Mouse (Mus musculus) hindbrain, embryonic 14.5 days (tissue): ENCODE measurements around the gene Ttc33. TPM values are rescaled to one million over a fixed set of nuclear protein-coding genes. Genes with fewer than 3 reads are reported as not detected.

ENCODE experiments used
- ATAC-seq: fragments of 200-750 bp; cut with Nextera tagmentation; 2 replicates; pipeline ENCODE4 v1.8.0; 2017; ENCODE audit warnings: moderate number of reproducible peaks, mild to moderate bottlenecking, moderate TSS enrichment, moderate library complexity; ENCODE audit not compliant: low FRiP score
- DNase-seq: peaks from one replicate; pipeline ENCODE4 v3.0.0-alpha.2; 2015; ENCODE audit warnings: low spot score
- H3K27ac ChIP-seq: fragments of 300-500 bp; sonication (generic); 2 replicates; pipeline ENCODE4 v1.5.1; 2014; ENCODE audit warnings: mild to moderate bottlenecking, moderate library complexity
- H3K27me3 ChIP-seq: fragments of 300-500 bp; sonication (generic); 2 replicates; pipeline ENCODE4 v1.6.1; 2014; ENCODE audit warnings: mild to moderate bottlenecking, low read length, mixed read lengths; ENCODE audit not compliant: control insufficient read depth, insufficient read depth
- H3K36me3 ChIP-seq: fragments of 300-500 bp; sonication (generic); replicated peaks from 2 replicates; pipeline ENCODE4 v1.6.1; 2014; ENCODE audit not compliant: control insufficient read depth, insufficient read depth
- H3K4me1 ChIP-seq: fragments of 300-500 bp; sonication (generic); replicated peaks from 2 replicates; pipeline ENCODE4 v1.6.1; 2014; ENCODE audit warnings: antibody characterized with exemption, low read length, mixed read lengths; ENCODE audit not compliant: control insufficient read depth, insufficient read depth
- H3K4me2 ChIP-seq: fragments of 300-500 bp; sonication (generic); replicated peaks from 2 replicates; pipeline ENCODE4 v1.6.1; 2014; ENCODE audit warnings: mild to moderate bottlenecking, moderate library complexity
- H3K4me3 ChIP-seq: fragments of 300-500 bp; sonication (generic); replicated peaks from 2 replicates; pipeline ENCODE4 v1.5.1; 2014; ENCODE audit warnings: mild to moderate bottlenecking, low read length
- H3K9ac ChIP-seq: fragments of 300-500 bp; sonication (generic); 2 replicates; pipeline ENCODE4 v1.6.1; 2014
- H3K9me3 ChIP-seq: fragments of 300-500 bp; sonication (generic); 2 replicates; pipeline ENCODE4 v1.6.1; 2016; ENCODE audit warnings: low read length; ENCODE audit not compliant: control insufficient read depth
- WGBS: fragments of 180-500 bp; shearing (Covaris S2); extraction: QIAGEN DNeasy Blood & Tissue Kit; methylation state at CpG from one replicate; pipeline ENCODE4 v1.1.7; 2014; 5-methylcytosine and 5-hydroxymethylcytosine counted together
- polyA plus RNA-seq: library from polyadenylated mRNA; unstranded; fragments of >200 nt; fragmentation: Nextera tagmentation; extraction: Ambion mirVana; gene quantifications from 2 replicates; pipeline ENCODE4 v1.2.1, GENCODE M21; 2014

The Ttc33 gene
- polyA plus RNA-seq, 1 experiment from 2014 or later = 61.0 TPM

DNA sequence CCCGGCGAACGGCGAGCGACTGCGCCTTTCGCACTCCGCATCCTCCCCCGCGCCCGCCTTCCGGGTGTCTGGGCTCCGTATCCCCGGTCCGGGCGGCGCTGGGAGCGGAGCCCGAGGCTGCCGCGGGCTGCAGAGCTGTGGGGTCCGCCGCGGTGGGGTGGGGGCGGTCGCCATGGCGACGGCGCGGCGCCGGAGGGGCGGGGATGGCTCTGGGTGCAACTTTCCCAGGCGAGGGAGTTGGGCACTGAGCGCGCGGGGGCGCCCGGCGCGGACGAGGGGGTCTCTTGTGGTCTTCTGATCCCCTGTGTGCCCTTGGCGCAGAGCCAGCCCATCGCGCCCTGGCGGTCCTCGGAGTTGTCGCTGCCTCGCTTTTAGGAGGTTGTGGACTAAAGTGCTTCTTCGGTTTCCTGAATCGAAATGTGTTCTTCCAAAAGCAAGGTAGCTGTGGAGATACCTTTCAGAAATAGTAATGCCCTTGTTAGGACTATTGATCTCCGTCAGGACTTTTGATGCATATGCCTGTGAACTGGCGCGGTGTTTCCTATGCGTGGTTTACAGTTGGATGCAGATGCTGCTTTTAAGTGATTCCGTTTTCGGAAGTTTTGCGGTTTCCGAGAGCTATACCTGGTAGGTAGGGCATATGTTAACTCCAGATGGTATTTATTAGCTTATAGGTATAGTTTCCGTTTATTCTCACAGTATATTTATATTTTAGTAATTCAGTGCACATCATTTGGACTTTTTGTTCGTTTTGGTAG, 41.1 kb upstream of the Ttc33 start:
- 2% methylated on average over 57 of the region's 61 CpGs for WGBS
- Histone ChIP-seq H3K9me3 (no peaks in the 10 kb centered on the region), H3K4me3 (peak overlapping the region; percentile 84), H3K36me3 (no peaks in the 10 kb centered on the region), H3K27ac (peak overlapping the region; percentile 93), H3K4me1 (peaks cover 16% of the 10 kb centered on the region), H3K9ac (peak overlapping the region; percentile 80), H3K4me2 (peak overlapping the region; percentile 61), H3K27me3 (no peaks in the 10 kb centered on the region)
- peak; percentile 71 for DNase-seq
- peak; percentile 93 for ATAC-seq

DNA sequence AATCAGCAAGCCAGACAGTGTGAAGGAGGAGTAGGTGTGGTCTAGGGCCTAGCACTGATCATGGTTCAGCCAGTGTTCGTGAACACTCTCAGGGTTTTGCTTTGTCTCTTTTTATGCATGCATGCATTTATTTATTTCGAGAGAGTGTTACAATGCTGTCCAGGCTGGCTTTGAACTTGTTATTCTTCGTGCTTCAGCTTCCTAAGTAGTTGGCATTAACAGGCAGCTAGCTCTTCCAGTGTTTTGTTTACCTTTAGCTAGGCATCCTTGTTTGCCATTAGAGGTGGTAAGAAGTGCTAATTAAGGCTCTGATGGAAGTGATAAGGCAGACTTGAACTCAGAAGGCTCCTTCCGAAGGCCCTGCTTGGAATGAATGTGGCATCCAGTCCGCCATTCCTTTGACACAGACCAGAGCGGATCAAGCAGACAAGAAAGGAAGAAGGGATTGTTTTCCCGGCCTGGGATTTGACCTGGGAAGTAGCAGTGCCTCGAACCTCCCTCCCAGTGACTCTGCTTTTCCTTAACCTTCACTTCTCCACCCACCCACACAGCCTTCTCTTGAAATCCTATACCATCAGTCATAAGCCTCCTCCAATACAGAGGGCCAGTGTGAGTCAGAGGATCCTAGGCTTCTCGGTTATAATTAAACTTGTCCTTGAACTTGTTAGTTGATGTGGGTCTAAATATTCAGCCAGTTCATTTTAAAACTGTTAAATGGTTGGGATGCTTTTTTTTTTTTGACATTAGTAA, 40.0 kb upstream of the Ttc33 start:
- H3K9me3 ChIP-seq = no peaks in the 10 kb centered on the region
- no peaks in the 10 kb centered on the region for H3K36me3 ChIP-seq
- peak overlapping the region; percentile 61 for H3K4me2 ChIP-seq
- H3K9ac ChIP-seq = peak overlapping the region; percentile 80
- ATAC-seq (no peak), DNase-seq (no peak)
- no peak overlapping the region for H3K27ac ChIP-seq
- H3K4me1 ChIP-seq = peaks cover 16% of the 10 kb centered on the region
- 46% methylated on average over 9 of the region's 9 CpGs for WGBS
- no peaks in the 10 kb centered on the region for H3K27me3 ChIP-seq
- peak overlapping the region; percentile 84 for H3K4me3 ChIP-seq

DNA sequence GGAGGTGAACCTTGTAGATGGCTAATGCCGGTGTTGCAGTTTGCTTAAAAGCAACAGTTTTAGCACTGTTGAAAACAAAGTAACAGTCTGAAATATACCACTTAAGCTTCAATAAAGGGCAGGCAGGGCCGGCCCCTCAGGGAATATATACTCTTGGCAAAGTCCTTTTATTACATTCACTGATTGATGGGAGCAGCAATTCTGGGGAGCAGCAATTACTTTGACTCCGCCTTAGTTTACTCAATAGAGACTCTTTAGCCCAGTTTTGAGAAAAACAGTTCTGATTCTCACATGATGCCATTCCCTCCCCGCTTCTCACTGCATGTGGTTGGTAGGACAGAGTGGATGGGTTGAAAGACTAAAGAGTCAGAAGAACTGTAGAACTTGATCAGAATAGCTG, 36.1 kb upstream of the Ttc33 start:
- WGBS = 86% methylated on average over 4 of the region's 4 CpGs
- Histone ChIP-seq H3K27me3 (no peaks in the 10 kb centered on the region), H3K4me1 (peaks cover 16% of the 10 kb centered on the region), H3K27ac (no peak overlapping the region), H3K9me3 (no peaks in the 10 kb centered on the region), H3K4me3 (no peak overlapping the region), H3K36me3 (no peaks in the 10 kb centered on the region), H3K9ac (no peak overlapping the region), H3K4me2 (no peak overlapping the region)
- no peak for ATAC-seq
- no peak for DNase-seq

DNA sequence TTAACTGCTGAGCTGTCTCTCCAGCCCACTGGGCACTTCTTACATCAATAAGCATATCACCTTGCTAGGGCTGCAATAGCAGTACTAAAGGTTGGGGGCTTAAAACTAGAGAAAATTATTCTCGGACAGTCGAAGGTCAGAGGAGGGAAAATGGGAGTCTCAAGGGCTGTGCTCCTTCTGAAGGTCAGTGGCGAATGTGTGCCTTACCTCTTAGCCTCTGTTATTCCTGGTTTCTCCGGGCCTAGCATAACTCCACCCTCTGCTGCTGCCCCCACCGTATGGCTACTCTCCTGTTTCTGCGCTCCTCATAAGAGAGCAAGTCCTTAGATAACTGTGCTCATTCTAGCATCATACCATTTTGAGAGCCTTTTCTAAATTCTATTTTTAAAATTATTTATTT, 33.2 kb upstream of the Ttc33 start:
- Histone ChIP-seq H3K4me1 (0 out of 2 replicates have a peak, but pooled peaks cover 4% of the 10 kb centered on the region), H3K9ac (no peak overlapping the region), H3K36me3 (no peaks in the 10 kb centered on the region), H3K9me3 (no peaks in the 10 kb centered on the region), H3K4me3 (no peak overlapping the region), H3K27me3 (no peaks in the 10 kb centered on the region), H3K27ac (no peak overlapping the region), H3K4me2 (no peak overlapping the region)
- DNase-seq = no peak
- no peak for ATAC-seq
- over 99% methylated on average over 6 of the region's 6 CpGs for whole genome bisulfite sequencing

DNA sequence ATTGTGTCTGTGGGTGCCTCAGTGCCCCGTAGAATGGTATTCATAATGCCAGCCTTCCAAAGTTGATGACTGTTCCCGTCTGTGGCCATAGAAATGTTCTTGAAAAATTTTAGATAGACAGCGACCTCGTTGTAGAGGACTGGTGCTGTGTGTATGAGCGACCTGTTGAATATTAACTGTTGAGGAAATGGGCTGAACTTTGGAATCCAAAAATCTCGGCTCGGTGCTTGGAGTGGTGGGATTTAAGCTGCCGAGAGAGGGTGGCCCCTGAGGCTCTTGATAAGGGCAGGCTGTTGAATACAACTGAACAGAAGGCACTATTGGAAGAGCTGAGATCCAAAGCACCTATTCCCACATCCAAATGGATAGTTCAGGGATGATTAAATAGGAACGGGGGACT, 30.7 kb upstream of the Ttc33 start:
- H3K27me3 ChIP-seq = no peaks in the 10 kb centered on the region
- ATAC-seq (no peak), DNase-seq (no peak)
- 0 out of 2 replicates have a peak, but pooled peaks cover 4% of the 10 kb centered on the region for H3K4me1 ChIP-seq
- H3K4me2 ChIP-seq = no peak overlapping the region
- no peak overlapping the region for H3K27ac ChIP-seq
- no peak overlapping the region for H3K4me3 ChIP-seq
- WGBS = 89% methylated on average over 9 of the region's 9 CpGs
- H3K9me3 ChIP-seq = no peaks in the 10 kb centered on the region
- H3K36me3 ChIP-seq = no peaks in the 10 kb centered on the region
- no peak overlapping the region for H3K9ac ChIP-seq

DNA sequence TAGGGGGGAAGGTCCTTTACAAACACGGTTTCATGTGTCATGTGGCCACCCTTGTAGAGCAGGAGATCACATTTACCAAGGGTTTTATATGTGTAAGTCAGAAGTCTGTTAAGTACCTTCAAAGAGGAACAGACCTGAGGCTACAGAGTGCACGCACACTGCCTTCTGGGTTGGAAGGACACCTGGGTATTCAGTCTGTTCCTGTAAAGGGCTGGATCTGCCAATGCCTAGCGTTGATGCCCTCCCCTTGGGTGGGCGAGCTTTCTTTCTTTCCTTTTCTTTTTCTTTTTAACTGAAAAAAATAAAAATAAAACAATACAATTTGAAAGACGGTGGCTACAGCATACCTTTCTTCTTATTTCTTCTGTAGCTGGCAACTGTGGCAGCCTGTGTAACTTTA, 30.2 kb upstream of the Ttc33 start:
- Histone ChIP-seq H3K27me3 (no peaks in the 10 kb centered on the region), H3K4me3 (no peak overlapping the region), H3K4me2 (no peak overlapping the region), H3K9ac (no peak overlapping the region), H3K27ac (no peak overlapping the region), H3K4me1 (0 out of 2 replicates have a peak, but pooled peaks cover 4% of the 10 kb centered on the region), H3K36me3 (no peaks in the 10 kb centered on the region), H3K9me3 (no peaks in the 10 kb centered on the region)
- no peak for ATAC-seq
- 69% methylated on average over 5 of the region's 5 CpGs for WGBS
- DNase-seq = no peak

DNA sequence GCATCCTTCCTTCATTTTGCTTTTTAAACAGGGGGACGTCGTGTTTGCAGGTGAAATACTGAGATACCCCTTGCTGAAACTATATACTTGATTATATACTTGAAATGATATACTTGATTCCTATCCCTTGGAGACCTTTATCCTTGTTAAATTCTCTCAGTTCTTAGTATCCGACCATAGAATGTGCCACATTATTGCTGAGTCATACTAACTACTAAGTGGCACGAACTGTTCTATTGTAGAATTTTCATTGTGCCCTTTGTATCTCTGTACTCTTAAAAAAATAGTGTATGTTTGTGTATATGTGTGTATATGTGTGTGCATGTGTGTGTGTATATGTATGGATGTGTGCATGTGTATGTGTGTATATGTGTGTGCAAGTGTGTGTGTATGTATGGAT, 29.0 kb upstream of the Ttc33 start:
- WGBS = 86% methylated on average over 4 of the region's 4 CpGs
- ATAC-seq = no peak
- DNase-seq = no peak

DNA sequence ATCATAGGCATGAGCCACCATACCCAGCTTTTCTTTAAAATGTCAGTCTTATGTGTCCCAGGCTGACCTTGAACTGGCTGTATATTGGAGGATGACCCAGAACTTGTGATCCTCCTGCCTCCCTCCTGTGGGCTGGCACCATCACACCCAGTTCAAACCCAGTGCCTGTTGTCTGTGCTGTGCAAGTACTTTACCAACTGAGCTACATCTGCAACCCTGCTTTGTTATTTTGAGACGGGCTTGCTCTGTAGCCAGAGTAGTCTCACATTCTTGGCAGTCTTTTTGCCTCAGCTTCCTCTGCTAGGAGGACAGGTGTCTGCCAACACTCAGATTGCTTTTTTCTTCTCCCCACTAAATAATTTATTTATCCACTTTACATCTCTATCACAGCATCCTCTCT, 27.9 kb upstream of the Ttc33 start:
- Histone ChIP-seq H3K4me1 (0 out of 2 replicates have a peak, but pooled peaks cover 4% of the 10 kb centered on the region), H3K4me3 (no peak overlapping the region), H3K9ac (no peak overlapping the region), H3K27ac (no peak overlapping the region), H3K4me2 (no peak overlapping the region), H3K36me3 (peaks cover 10% of the 10 kb centered on the region; the same call in 1 of the 2 replicates), H3K9me3 (no peaks in the 10 kb centered on the region), H3K27me3 (no peaks in the 10 kb centered on the region)
- WGBS = 79% methylated on average over 1 of the region's 1 CpGs
- DNase-seq (no peak), ATAC-seq (no peak)

More for the DNA sequence above, 29.0 kb upstream of the Ttc33 start:
- H3K36me3 ChIP-seq = peaks cover 6% of the 10 kb centered on the region; the same call in 1 of the 2 replicates
- H3K4me2 ChIP-seq = no peak overlapping the region
- no peak overlapping the region for H3K9ac ChIP-seq
- H3K27ac ChIP-seq = no peak overlapping the region
- 0 out of 2 replicates have a peak, but pooled peaks cover 4% of the 10 kb centered on the region for H3K4me1 ChIP-seq
- no peak overlapping the region for H3K4me3 ChIP-seq
- H3K9me3 ChIP-seq = no peaks in the 10 kb centered on the region
- no peaks in the 10 kb centered on the region for H3K27me3 ChIP-seq

DNA sequence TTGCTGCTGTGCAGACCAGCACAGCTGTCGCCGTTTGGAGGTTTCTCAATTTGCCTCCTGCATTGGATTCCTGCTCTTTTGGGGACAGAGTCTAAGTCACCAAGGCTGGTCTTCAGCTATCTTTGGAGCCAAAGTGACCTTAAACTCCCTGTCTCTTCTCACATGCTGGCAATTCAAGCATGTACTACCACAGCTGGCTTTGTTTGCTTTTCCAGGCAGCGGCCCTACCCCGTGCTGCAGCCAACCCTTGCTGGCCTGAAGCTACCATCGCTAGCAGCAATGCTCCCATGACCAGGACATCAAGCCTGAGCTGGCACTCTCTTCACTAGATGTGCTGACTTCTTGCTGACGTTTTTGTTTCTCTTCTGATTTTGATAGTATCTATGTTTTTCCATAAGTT, 26.5 kb upstream of the Ttc33 start:
- no peak overlapping the region for H3K9ac ChIP-seq
- 88% methylated on average over 6 of the region's 6 CpGs for WGBS

More for the DNA sequence above, 26.5 kb upstream of the Ttc33 start:
- H3K36me3 ChIP-seq = peaks cover 17% of the 10 kb centered on the region; the same call in 1 of the 2 replicates
- ATAC-seq = no peak
- DNase-seq = no peak
- H3K27ac ChIP-seq = no peak overlapping the region
- H3K4me3 ChIP-seq = no peak overlapping the region
- H3K9me3 ChIP-seq = no peaks in the 10 kb centered on the region
- no peaks in the 10 kb centered on the region for H3K27me3 ChIP-seq
- H3K4me2 ChIP-seq = no peak overlapping the region
- 0 out of 2 replicates have a peak, but pooled peaks cover 4% of the 10 kb centered on the region for H3K4me1 ChIP-seq
